Mouse (Mus musculus): ENCODE measurements at regions not wholly inside any gene's neighbourhood (a gene's known extent, or its start where the extent isn't known, plus 50 kb on each side); places are given as distances from the start of the nearest gene placed in this dataset.

- DNase-seq (ENCODE audit: low spot score in 2 of 2): no peak
These were observed 349.3 kb downstream of the Zfp619 start for GRCm38 (mm10) chr7:39866674-39867428.

GRCm38 (mm10) chr7:39867451-39867850 lies 349.9 kb downstream of the Zfp619 start:
- DNase-seq (ENCODE audit: low spot score in 2 of 2): no peak

GRCm38 (mm10) chr7:39882113-39882512 lies 364.5 kb downstream of the Zfp619 start:
- no peak for DNase-seq (ENCODE audit: low spot score in 2 of 2)

- DNase-seq (ENCODE audit: low spot score in 2 of 2): no peak
These were observed 376.8 kb downstream of the Zfp619 start for GRCm38 (mm10) chr7:39894208-39894896.

- DNase-seq (ENCODE audit: low spot score in 2 of 2): no peak
These were observed 379.4 kb downstream of the Zfp619 start for GRCm38 (mm10) chr7:39896918-39897317.

GRCm38 (mm10) chr7:39898268-39898667 lies 380.7 kb downstream of the Zfp619 start:
- DNase-seq (ENCODE audit: low spot score in 2 of 2): no peak

- no peak for DNase-seq (ENCODE audit: low spot score in 2 of 2)
These were observed 416.4 kb downstream of the Zfp619 start for GRCm38 (mm10) chr7:39933946-39934345.

GRCm38 (mm10) chr7:39937262-39937661 lies 419.7 kb downstream of the Zfp619 start:
- no peak for DNase-seq (ENCODE audit: low spot score in 2 of 2)

GRCm38 (mm10) chr7:39942262-39942900 lies 424.8 kb downstream of the Zfp619 start:
- DNase-seq (ENCODE audit: low spot score in 2 of 2): no peak

GRCm38 (mm10) chr7:39954110-39954509 lies 436.5 kb downstream of the Zfp619 start:
- no peak for DNase-seq (ENCODE audit: low spot score in 2 of 2)

GRCm38 (mm10) chr7:39954931-39955330 lies 437.4 kb downstream of the Zfp619 start:
- DNase-seq (ENCODE audit: low spot score in 2 of 2): no peak

GRCm38 (mm10) chr7:39978121-39978520 lies 460.6 kb downstream of the Zfp619 start:
- DNase-seq (ENCODE audit: low spot score in 2 of 2): no peak

GRCm38 (mm10) chr7:39981647-39982046 lies 464.1 kb downstream of the Zfp619 start:
- DNase-seq (ENCODE audit: low spot score in 2 of 2): no peak
